Mouse (Mus musculus): ENCODE measurements around the gene Aak1. TPM values are rescaled to one million over a fixed set of nuclear protein-coding genes. Genes with fewer than 3 reads are reported as not detected.
"Not testable (repeated sequence)": the region's sequence is repeated elsewhere in the genome, so short reads cannot be mapped to it uniquely, and the experiment has no call there.

The Aak1 gene
- total and polyA plus RNA-seq, 2 experiments, result 2.6 to 7.2 TPM

- peak; percentile 91 for DNase-seq (ENCODE audit: extremely low read depth, low read depth, low spot score)
- no peak overlapping the region for H3K27ac ChIP-seq (replicated peaks; ENCODE audit: insufficient read depth, low read depth, low read length)
- peaks cover 7% of the 10 kb centered on the region for H3K4me1 ChIP-seq (ENCODE audit: control insufficient read depth, insufficient read depth, low read length)
- no peaks in the 10 kb centered on the region for H3K27me3 ChIP-seq (ENCODE audit: control insufficient read depth, insufficient read depth, low read length)
- 19% methylated on average over 7 of the region's 7 CpGs for WGBS
- TF ChIP-seq CTCF (IDR thresholded peaks at IDR 0.05; ENCODE audit: low read depth, low read length) (no peak), POLR2A (IDR thresholded peaks at IDR 0.05; ENCODE audit: extremely low read depth, insufficient read depth, low read length) (no peak)
- H3K4me3 ChIP-seq (ENCODE audit: insufficient read depth, low read depth, low read length), result no peak overlapping the region
- no peaks in the 10 kb centered on the region for H3K79me2 ChIP-seq (ENCODE audit: control insufficient read depth, insufficient read depth, low read length)
- H3K9ac ChIP-seq (ENCODE audit: low read depth, low read length), result no peak overlapping the region
- H3K36me3 ChIP-seq (ENCODE audit: control insufficient read depth, insufficient read depth, low read length), result peaks cover 18% of the 10 kb centered on the region; the same call in 1 of the 2 replicates
Measured at GRCm38 (mm10) chr6:87026980-87027379, 177.7 kb downstream of the Aak1 start.

- H3K27ac ChIP-seq (replicated peaks; ENCODE audit: insufficient read depth, low read depth, low read length), result no peak overlapping the region
- TF ChIP-seq CTCF (IDR thresholded peaks at IDR 0.05; ENCODE audit: low read depth, low read length), result no peak
- no peak for TF ChIP-seq POLR2A (IDR thresholded peaks at IDR 0.05; ENCODE audit: extremely low read depth, insufficient read depth, low read length)
- H3K4me1 ChIP-seq (ENCODE audit: control insufficient read depth, insufficient read depth, low read length), result peaks cover 7% of the 10 kb centered on the region
- H3K36me3 ChIP-seq (ENCODE audit: control insufficient read depth, insufficient read depth, low read length), result peaks cover 8% of the 10 kb centered on the region; the same call in 1 of the 2 replicates
- no peaks in the 10 kb centered on the region for H3K79me2 ChIP-seq (ENCODE audit: control insufficient read depth, insufficient read depth, low read length)
- H3K27me3 ChIP-seq (ENCODE audit: control insufficient read depth, insufficient read depth, low read length), result no peaks in the 10 kb centered on the region
- no peak for DNase-seq (ENCODE audit: extremely low read depth, low read depth, low spot score)
- H3K9ac ChIP-seq (ENCODE audit: low read depth, low read length), result no peak overlapping the region
- no peak overlapping the region for H3K4me3 ChIP-seq (ENCODE audit: insufficient read depth, low read depth, low read length)
Measured at GRCm38 (mm10) chr6:87028881-87029280, 179.6 kb downstream of the Aak1 start.

- not testable (repeated sequence) for H3K27ac ChIP-seq (replicated peaks; ENCODE audit: insufficient read depth, low read depth, low read length); H3K79me2 ChIP-seq (ENCODE audit: control insufficient read depth, insufficient read depth, low read length); H3K27me3 ChIP-seq (ENCODE audit: control insufficient read depth, insufficient read depth, low read length); H3K36me3 ChIP-seq (ENCODE audit: control insufficient read depth, insufficient read depth, low read length); H3K4me1 ChIP-seq (ENCODE audit: control insufficient read depth, insufficient read depth, low read length); H3K4me3 ChIP-seq (ENCODE audit: insufficient read depth, low read depth, low read length); H3K9ac ChIP-seq (ENCODE audit: low read depth, low read length)
- peak; percentile 94 for DNase-seq (ENCODE audit: extremely low read depth, low read depth, low spot score)
- WGBS, result 37% methylated on average over 7 of the region's 7 CpGs
Measured at GRCm38 (mm10) chr6:87031310-87031709, 182.0 kb downstream of the Aak1 start.

- Histone ChIP-seq H3K36me3 (ENCODE audit: control insufficient read depth, insufficient read depth, low read length) (0 out of 2 replicates have a peak, but pooled peaks cover 2% of the 10 kb centered on the region), H3K27ac (replicated peaks; ENCODE audit: insufficient read depth, low read depth, low read length) (no peak overlapping the region), H3K9ac (ENCODE audit: low read depth, low read length) (no peak overlapping the region), H3K79me2 (ENCODE audit: control insufficient read depth, insufficient read depth, low read length) (no peaks in the 10 kb centered on the region), H3K27me3 (ENCODE audit: control insufficient read depth, insufficient read depth, low read length) (no peaks in the 10 kb centered on the region), H3K4me3 (ENCODE audit: insufficient read depth, low read depth, low read length) (no peak overlapping the region), H3K4me1 (ENCODE audit: control insufficient read depth, insufficient read depth, low read length) (peaks cover 3% of the 10 kb centered on the region)
- no peak for DNase-seq (ENCODE audit: extremely low read depth, low read depth, low spot score)
- WGBS, result 84% methylated on average over 3 of the region's 3 CpGs
- TF ChIP-seq POLR2A (IDR thresholded peaks at IDR 0.05; ENCODE audit: extremely low read depth, insufficient read depth, low read length), result no peak
- TF ChIP-seq CTCF (IDR thresholded peaks at IDR 0.05; ENCODE audit: low read depth, low read length), result no peak
Measured at GRCm38 (mm10) chr6:87032401-87032800, 183.1 kb downstream of the Aak1 start.

GRCm38 (mm10) chr6:87034395-87034794 is 185.1 kb downstream of the Aak1 start:
- DNase-seq (ENCODE audit: extremely low read depth, low read depth, low spot score), result no peak
- Histone ChIP-seq H3K27me3 (ENCODE audit: control insufficient read depth, insufficient read depth, low read length) (no peaks in the 10 kb centered on the region), H3K4me1 (ENCODE audit: control insufficient read depth, insufficient read depth, low read length) (peaks cover 3% of the 10 kb centered on the region), H3K36me3 (ENCODE audit: control insufficient read depth, insufficient read depth, low read length) (no peaks in the 10 kb centered on the region), H3K4me3 (ENCODE audit: insufficient read depth, low read depth, low read length) (no peak overlapping the region), H3K27ac (replicated peaks; ENCODE audit: insufficient read depth, low read depth, low read length) (no peak overlapping the region), H3K9ac (ENCODE audit: low read depth, low read length) (no peak overlapping the region), H3K79me2 (ENCODE audit: control insufficient read depth, insufficient read depth, low read length) (no peaks in the 10 kb centered on the region)
- TF ChIP-seq CTCF (IDR thresholded peaks at IDR 0.05; ENCODE audit: low read depth, low read length) (no peak), POLR2A (IDR thresholded peaks at IDR 0.05; ENCODE audit: extremely low read depth, insufficient read depth, low read length) (no peak)
- WGBS, result 85% methylated on average over 3 of the region's 3 CpGs

DNA sequence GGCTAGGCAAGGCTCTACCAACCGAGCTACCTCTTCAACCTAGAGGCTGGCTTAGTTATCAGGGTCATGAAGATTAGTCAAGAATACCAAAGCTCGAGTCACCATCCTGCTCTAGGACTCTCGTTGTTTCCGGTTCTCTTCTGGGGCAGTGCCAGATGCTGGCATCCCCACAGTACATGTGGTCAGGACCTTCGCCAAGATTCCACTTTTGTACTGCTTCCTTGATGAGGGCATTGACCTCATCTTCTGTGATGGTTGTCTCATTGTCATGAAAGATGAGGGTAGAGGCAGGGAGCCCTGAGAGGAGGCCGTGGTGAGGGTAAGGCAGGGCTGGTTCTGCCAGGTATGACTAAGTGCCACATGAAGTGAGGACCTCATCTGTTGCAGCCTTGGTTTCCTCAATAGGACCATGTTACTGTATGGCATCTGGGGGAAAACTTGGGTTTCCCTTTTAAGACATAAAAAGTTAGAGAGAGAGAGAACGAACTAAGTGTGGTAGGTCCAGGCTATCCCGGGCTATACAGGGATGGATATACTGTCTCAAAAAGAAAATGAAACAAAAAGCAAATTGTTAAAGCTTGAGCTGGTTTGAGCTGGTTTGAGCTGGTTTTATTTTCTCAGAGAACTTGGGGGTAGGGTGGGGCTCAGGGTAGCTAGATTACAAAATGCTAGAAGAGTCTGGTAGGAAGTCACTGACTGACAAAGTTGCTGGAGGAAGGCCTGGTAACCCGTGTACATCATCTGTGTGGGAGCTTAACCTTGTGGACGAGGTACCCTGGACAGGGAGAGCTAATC is 188.7 kb downstream of the Aak1 start:
- H3K36me3 ChIP-seq (ENCODE audit: control insufficient read depth, insufficient read depth, low read length), result no peaks in the 10 kb centered on the region
- H3K27me3 ChIP-seq (ENCODE audit: control insufficient read depth, insufficient read depth, low read length), result no peaks in the 10 kb centered on the region
- WGBS, result 87% methylated on average over 10 of the region's 10 CpGs
- H3K4me3 ChIP-seq (ENCODE audit: insufficient read depth, low read depth, low read length), result no peak overlapping the region
- H3K79me2 ChIP-seq (ENCODE audit: control insufficient read depth, insufficient read depth, low read length), result peaks cover 3% of the 10 kb centered on the region; the same call in 1 of the 2 replicates
- H3K9ac ChIP-seq (ENCODE audit: low read depth, low read length), result no peak overlapping the region
- no peak overlapping the region for H3K27ac ChIP-seq (replicated peaks; ENCODE audit: insufficient read depth, low read depth, low read length)
- TF ChIP-seq CTCF (IDR thresholded peaks at IDR 0.05; ENCODE audit: low read depth, low read length), result no peak
- TF ChIP-seq POLR2A (IDR thresholded peaks at IDR 0.05; ENCODE audit: extremely low read depth, insufficient read depth, low read length), result no peak
- DNase-seq (ENCODE audit: extremely low read depth, low read depth, low spot score), result no peak
- H3K4me1 ChIP-seq (ENCODE audit: control insufficient read depth, insufficient read depth, low read length), result no peaks in the 10 kb centered on the region
